Mouse (Mus musculus): ENCODE measurements around the gene Sox18. TPM values are rescaled to one million over a fixed set of nuclear protein-coding genes. Genes with fewer than 3 reads are reported as not detected.

The Sox18 gene
- 10 to 100 TPM; 73.4 to 77.1 TPM for total RNA-seq (2021)
- long read RNA-seq, experiment 1, transcript Sox18-201 (2 exons, 1,620 nt), result major isoform, 36 of 38 reads
- long read RNA-seq, experiment 1, partial matches to known transcripts, result 2 of 38 reads
- long read RNA-seq, experiment 1, other reads (novel, unspliced or antisense), result 0 of 38 reads
- long read RNA-seq, experiment 2, transcript Sox18-201 (2 exons, 1,620 nt), result major isoform, 30 of 30 reads
- long read RNA-seq, experiment 2, partial matches to known transcripts, result 0 of 30 reads
- long read RNA-seq, experiment 2, other reads (novel, unspliced or antisense), result 0 of 30 reads

DNA sequence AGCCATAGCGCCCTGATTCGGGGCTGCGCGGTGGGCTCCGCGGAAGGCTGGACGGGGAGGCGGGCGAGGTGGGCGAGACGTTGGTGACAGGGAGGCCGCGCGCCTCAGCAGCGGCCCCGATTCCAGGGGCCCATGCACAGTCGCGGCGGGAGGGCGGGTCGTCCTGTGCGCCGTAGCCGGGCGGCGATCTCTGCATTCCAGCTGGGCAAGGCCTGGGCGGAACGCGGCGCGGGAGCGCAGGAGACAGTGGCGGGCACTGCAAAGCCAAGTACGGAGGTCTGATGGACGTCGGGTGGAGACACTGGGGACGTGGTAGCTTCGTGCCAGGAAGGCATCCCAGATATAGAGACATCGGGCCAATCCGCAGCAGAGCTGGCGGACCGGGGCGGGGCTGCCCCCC is at the start of gene Sox18:
Gene Sox18 (minus strand): TSS at position 315 of the 400 bp plus-strand sequence.
- intact Hi-C loops (cut with DNase I), result loop anchor here (10.0 kb wide), 1 partner anchor 277 kb away; no protein-coding TSS in a partner anchor

DNA sequence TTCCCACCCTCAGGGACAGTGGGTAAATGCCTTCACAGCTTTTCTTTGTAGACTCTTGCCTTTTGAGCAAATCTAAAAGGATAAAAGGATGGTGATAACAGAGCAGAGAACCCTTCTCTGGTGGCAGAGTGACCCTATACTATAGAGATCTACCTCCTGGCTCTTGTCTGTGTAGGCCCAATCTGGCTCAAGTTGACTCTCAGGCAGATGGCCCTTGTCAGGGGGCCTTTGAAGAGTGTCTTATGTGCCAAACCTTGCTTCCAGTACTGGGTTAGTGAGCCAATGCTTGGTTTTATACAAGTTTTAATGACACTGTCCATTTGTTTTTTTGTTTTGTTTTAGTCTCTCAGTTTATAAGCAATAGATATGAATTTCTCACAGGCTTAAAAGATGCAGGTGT is 49.8 kb upstream of the Sox18 start:
- no peak for DNase-seq
- intact Hi-C loops (cut with DNase I), result no loop called here

More for the DNA sequence above, at the start of gene Sox18:
- DNase-seq, result peak; percentile 73 to 80

DNA sequence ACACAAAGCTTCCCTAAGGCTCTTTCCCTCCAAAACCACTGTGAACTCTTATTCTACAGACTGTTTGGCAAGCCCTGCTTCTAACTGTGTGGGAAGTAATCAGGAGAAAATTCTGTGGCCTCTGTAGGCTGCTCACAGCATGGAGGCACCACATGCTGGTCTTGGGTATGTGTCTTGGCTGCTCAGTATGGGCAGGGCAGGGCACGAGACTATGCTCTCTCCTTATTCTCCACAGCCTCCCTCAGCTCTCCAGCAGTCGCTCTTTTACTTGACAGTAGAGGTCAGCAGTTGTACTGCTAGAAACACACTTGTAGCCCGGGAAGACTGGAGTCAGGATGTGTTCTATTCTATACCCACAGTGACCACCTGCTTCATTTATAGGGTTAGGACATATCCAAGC is 48.6 kb upstream of the Sox18 start:
- intact Hi-C loops (cut with DNase I), result no loop called here
- no peak for DNase-seq

- intact Hi-C loops (cut with DNase I), result no loop called here
- no peak for DNase-seq
These were observed 45.6 kb upstream of the Sox18 start for GRCm38 (mm10) chr2:181716991-181717390.

DNA sequence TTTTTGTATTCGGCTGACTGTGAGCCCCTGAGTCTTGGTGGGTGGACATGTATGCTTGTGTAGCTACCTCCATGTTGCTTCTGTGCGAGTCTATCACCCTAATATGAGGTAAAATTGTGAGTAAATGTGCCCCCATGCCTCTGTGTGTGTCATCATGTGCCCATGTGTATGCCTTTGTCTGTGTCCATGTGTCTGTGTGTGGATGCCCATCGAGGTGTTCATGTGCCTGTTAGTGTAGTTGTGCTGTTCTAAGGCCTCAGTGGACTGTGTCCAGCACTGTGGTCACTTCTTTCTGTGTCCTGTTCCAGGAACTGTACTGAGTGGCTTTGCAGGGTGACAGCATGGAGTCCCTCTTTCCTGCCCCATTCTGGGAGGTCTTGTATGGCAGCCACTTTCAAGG is 43.9 kb upstream of the Sox18 start:
- no peak for DNase-seq
- intact Hi-C loops (cut with DNase I), result no loop called here

- intact Hi-C loops (cut with DNase I), result no loop called here
- peak in 1 of 2 experiments; percentile 15 for DNase-seq
These were observed 43.5 kb upstream of the Sox18 start, which contains the start of gene Oprl1 for GRCm38 (mm10) chr2:181714903-181715326. Gene Oprl1 (plus strand): TSS chr2:181715016.

GRCm38 (mm10) chr2:181713749-181714148 is 42.3 kb upstream of the Sox18 start:
- intact Hi-C loops (cut with DNase I), result no loop called here
- no peak for DNase-seq

DNA sequence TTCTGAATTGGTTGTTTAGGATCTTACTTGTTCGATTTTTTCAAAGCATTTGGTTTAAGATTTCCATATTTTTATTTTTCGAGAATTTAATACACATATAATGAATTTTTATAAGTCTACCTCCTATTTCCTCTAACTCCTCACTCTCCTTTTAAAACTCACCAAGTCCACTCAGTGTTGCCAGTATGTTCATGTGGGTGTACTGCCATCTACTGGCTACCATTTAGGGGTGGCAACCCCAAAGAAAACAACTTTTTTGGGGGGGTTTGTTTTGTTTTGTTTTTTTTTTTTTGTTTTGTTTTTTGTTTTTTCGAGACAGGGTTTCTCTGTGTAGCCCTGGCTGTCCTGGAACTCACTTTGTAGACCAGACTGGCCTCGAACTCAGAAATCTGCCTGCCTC is 35.2 kb upstream of the Sox18 start:
- intact Hi-C loops (cut with DNase I), result loop anchor here (5.0 kb wide), 1 partner anchor 84 kb away; no protein-coding TSS in a partner anchor
- DNase-seq, result no peak

- DNase-seq, result no peak
- intact Hi-C loops (cut with DNase I), result no loop called here
These were observed 26.8 kb upstream of the Sox18 start, which contains the start of gene Lkaaear1 for GRCm38 (mm10) chr2:181698241-181698640. Gene Lkaaear1 (minus strand): TSS chr2:181698442.

- intact Hi-C loops (cut with DNase I), result no loop called here
- no peak for DNase-seq
These were observed 25.5 kb upstream of the Sox18 start for GRCm38 (mm10) chr2:181696801-181697420.

DNA sequence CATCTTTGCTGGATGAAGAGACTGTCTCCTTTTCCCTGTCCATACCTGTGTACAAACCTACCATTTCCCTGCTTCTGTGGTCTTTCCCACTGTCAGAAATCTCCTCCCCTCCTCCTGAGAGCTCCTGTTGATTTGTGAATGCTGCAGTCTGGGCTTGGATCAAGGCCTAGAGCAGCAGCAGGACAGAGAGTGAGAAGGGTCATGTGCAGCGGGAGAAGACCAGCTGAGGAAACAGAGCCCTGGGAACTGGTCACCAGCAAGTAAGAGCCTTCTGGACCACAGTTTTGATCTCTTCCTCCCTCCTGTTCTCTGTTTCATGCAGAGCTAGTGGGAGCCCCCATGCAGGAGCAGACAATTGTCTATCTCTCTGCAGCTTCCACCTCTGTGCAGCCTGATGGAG is 24.3 kb upstream of the Sox18 start:
- no peak for DNase-seq
- intact Hi-C loops (cut with DNase I), result no loop called here

DNA sequence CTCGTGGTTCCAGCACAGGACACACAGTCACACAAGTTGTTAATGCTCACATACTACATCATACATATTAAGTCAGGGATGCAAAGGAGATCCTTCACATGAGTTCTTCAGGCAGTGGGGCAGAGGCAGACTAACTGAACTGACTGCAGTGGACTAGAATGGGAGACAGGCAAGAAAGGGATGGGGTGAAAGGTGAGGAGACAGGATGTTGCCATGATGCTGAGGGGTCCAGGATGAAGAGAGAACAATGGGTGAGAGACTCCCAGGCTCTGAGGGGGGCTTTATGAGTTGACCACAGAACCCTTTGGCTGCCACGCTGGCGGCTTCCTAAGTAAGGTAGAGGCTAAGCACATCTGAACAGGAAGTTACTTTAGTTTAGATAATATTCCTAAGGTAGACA is 23.1 kb upstream of the Sox18 start:
- DNase-seq, result no peak
- intact Hi-C loops (cut with DNase I), result no loop called here

DNA sequence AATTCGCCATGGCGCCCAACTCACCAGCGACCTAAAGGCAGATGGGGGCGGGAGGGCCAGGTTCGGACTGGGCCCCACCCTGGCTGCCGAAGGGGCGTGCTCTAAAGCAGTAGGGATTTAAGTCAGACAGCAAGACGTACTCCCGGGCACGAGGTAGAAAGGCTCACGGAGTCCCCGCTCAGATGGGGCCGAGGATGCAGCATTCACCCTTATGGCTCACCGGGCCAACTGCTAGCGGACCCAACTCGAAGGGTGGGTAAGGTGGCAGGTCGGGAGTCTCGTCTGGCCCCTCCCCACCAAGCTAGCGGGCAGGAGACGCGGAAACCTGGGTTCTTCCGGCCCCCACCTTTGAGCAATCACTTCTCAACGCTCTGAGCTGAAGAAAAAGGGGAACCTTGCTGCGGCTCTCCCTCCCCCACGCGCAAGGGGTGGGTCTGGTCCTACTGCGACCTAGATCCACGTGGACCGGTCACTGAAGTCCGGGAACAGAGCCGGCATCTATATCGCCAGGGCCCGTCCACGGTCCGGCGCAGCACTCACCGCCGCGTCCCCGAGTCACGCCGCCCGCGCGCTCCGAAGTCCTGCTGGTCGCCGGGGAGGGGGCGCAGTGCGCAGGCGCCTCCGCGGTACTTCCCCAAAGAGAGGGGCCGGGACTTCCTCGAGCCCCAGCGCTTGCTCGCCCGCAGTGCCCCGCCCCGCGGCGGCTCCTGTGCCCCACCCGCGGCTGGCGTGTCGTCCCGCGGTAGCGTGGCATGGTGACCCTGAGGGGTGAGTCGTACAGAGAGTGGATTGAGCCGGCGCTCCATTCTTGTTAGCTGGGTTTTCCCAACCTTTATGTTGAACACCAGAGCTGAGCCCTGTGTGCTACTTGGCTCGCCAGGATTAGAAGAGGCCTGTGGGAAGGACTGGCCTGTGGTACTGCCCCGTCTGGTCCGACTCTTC is 22.2 kb upstream of the Sox18 start, which contains the start of gene Rgs19:
Gene Rgs19 (minus strand): TSS at position 639 of the 942 bp plus-strand sequence.
- peak; percentile 83 to 88 for DNase-seq
- intact Hi-C loops (cut with DNase I), result no loop called here

DNA sequence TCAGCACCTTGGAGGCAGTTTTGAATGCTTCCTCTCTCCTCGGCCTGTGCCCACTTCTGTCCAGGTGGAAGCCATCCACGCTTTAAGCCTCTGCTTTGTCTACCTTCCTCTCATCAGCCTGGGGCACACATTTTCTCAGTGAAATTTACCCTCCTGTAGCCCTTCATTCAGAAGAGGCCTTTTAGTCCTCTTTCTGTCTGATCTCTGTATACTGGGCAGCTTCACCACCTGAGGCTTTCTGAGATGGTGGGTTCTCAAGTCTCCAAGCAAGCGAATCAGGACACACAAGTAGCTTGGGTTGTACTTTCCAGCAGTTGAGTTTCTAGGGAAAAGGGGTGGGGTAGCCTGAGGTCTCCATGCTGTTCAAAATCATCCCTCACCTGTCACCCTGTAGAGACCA is 20.9 kb upstream of the Sox18 start:
- intact Hi-C loops (cut with DNase I), result no loop called here
- DNase-seq, result no peak

DNA sequence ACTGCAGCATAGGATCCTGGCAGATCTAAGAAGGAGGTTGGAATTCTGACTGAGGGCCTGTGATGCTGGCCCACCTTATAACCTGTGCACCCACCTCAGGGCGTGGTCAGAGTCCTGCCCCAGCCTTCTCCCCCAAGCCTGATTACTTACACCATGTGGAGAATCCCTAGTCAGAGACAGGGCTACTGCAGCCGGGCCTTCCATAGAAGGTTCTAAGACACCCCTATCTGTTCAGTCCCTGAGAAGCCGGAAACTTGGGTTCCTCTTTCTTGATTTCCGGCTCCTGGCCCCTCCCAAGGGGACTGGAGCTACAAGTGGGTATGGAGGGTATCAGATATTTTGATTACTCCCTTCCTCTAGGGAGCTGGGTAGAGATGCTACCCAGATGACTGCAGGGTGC is 20.1 kb upstream of the Sox18 start:
- DNase-seq, result no peak
- intact Hi-C loops (cut with DNase I), result no loop called here

DNA sequence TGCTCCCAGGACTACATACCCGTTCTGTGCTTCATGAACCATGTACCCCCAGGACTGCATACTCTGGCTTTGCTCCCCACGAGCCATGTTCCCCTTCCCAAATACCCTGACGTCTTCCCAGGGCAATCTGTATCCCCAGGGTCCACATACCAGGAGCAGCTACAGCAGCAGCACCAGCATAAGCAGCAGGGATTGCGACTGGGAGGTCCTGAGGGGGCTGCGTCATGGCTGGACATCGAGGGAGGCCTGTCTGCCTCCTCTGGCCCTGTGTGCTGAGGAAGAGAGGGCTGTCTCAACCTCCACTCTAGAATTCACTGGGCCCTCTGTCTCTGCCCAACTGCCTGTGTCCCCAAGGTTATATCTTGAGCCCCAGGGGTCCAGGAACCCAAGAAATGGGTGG is 19.6 kb upstream of the Sox18 start:
- DNase-seq, result no peak
- intact Hi-C loops (cut with DNase I), result no loop called here

DNA sequence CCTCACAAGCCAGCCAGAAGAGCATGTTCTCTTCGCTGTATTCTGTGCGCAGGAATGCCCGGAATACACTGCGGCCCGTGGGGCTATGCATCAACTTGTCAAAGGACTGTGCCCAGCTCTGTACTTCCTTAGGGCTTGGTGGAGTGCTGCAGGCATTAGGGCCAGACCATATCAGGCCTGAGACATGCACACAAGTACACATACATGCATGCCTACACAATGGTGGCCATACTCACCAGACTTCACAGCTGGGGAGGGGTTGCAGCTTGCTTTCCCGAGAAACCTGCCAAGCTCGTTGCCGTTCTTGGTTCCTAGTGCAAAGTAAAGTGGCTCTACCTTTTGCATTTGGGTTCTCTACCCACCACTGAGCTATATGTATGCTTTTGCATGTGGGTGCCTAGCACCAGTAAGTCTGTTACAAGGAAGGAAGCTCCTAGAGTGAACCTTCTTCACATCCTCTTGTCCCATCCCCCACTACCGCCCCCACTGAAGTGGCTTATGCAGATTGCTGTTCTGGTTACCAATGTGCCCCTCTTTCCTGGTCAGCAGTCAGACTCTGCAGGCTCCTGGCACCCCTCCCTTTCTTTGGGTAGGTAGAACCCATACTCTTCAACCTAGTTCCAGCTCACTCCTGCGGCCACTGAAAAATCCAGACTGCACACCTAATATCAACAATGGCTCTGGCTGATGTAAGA is 18.2 kb upstream of the Sox18 start:
- intact Hi-C loops (cut with DNase I), result no loop called here
- no peak for DNase-seq

DNA sequence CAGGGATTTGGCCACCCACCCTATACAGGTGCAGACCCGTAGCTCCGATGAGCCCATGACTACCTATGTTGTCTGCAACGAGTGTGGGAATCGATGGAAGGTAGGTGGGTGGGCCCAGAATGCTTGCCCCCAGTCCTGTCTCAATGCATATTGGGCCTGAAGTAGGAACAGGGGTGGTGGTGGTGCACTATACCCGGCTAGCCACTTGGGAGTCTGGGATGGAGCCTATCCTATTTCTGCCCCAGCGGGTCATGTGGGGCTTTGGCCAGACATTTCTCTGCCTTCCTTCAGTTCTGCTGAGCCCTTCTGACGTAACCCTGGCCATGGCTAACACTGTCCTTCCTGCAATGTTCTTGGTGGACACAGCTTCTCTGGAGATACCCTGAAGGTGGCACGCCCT is 16.1 kb upstream of the Sox18 start:
- intact Hi-C loops (cut with DNase I), result no loop called here
- DNase-seq, result no peak

GRCm38 (mm10) chr2:181685686-181686085 is 14.2 kb upstream of the Sox18 start:
- intact Hi-C loops (cut with DNase I), result no loop called here

GRCm38 (mm10) chr2:181684713-181685112 is 13.3 kb upstream of the Sox18 start:
- intact Hi-C loops (cut with DNase I), result no loop called here
- no peak for DNase-seq

More at GRCm38 (mm10) chr2:181685686-181686085, 14.2 kb upstream of the Sox18 start:
- no peak for DNase-seq

Measured in heart, postnatal 14 days (tissue).